Mouse (Mus musculus) myocyte (in vitro differentiated cells): Measurements from ENCODE around the gene Olfr64. TPM values are rescaled to one million over a fixed set of nuclear protein-coding genes. Genes with fewer than 3 reads are reported as not detected.

Source experiments
- H3K27me3 ChIP-seq: one replicate; pipeline ENCODE4 v1.6.1; 2011; ENCODE audit not compliant: control insufficient read depth, insufficient read depth, insufficient read length
- H3K36me3 ChIP-seq: one replicate; pipeline ENCODE4 v1.6.1; 2011; ENCODE audit not compliant: control insufficient read depth, insufficient read depth
- H3K4me2 ChIP-seq: one replicate; pipeline ENCODE4 v1.6.1; 2011; ENCODE audit warnings: low read depth, control low read depth
- H3K4me3 ChIP-seq: one replicate; pipeline ENCODE4 v1.5.1; 2011; ENCODE audit warnings: mild to moderate bottlenecking, control low read depth, moderate library complexity
- H3K79me2 ChIP-seq: one replicate; pipeline ENCODE4 v1.6.1; 2011; ENCODE audit not compliant: control insufficient read depth, insufficient read depth
- H3ac ChIP-seq: one replicate; pipeline ENCODE4 v1.6.1; 2011; ENCODE audit not compliant: control insufficient read depth, insufficient read length
- CEBPB ChIP-seq: IDR thresholded peaks from 2 replicates; pipeline ENCODE4 v1.6.1; 2011; ENCODE audit warnings: mild to moderate bottlenecking, moderate library complexity; ENCODE audit not compliant: poor library complexity, insufficient read depth, severe bottlenecking
- E2F4 ChIP-seq: IDR thresholded peaks from one replicate; pipeline ENCODE4 v1.6.1; 2011; ENCODE audit warnings: mild to moderate bottlenecking, control low read depth, moderate library complexity; ENCODE audit not compliant: insufficient read depth
- MAX ChIP-seq: IDR thresholded peaks from one replicate; pipeline ENCODE4 v1.6.1; 2011; ENCODE audit warnings: low read depth, mild to moderate bottlenecking, control low read depth
- MYOD1 ChIP-seq, 3 experiments: IDR thresholded peaks; one replicate each; pipeline ENCODE4 v1.6.1; 2011; ENCODE audit warnings: control low read depth in 2 of 3, low read depth in 2 of 3, mild to moderate bottlenecking in 2 of 3, moderate library complexity in 1 of 3; ENCODE audit not compliant: insufficient read length in 2 of 3, control insufficient read depth in 1 of 3
- MYOG ChIP-seq, 3 experiments: IDR thresholded peaks; one replicate each; pipeline ENCODE4 v1.6.1; 2011; ENCODE audit warnings: control low read depth in 2 of 3, low read depth in 2 of 3, mild to moderate bottlenecking in 2 of 3; ENCODE audit not compliant: insufficient read length in 2 of 3, control insufficient read depth in 1 of 3, insufficient read depth in 1 of 3
- POLR2A ChIP-seq: IDR thresholded peaks from one replicate; pipeline ENCODE4 v1.6.1; 2011; ENCODE audit warnings: low read depth, mild to moderate bottlenecking, control low read depth, moderate library complexity; ENCODE audit not compliant: insufficient read length
- POLR2AphosphoS2 ChIP-seq: IDR thresholded peaks from one replicate; pipeline ENCODE4 v1.6.1; 2011; ENCODE audit warnings: low read depth, control low read depth; ENCODE audit not compliant: insufficient read length
- REST ChIP-seq: IDR thresholded peaks from one replicate; pipeline ENCODE4 v1.6.1; 2011; ENCODE audit warnings: mild to moderate bottlenecking, control low read depth, moderate library complexity; ENCODE audit not compliant: insufficient read depth, insufficient read length
- SRF ChIP-seq: IDR thresholded peaks from one replicate; pipeline ENCODE4 v1.6.1; 2011; ENCODE audit warnings: low read depth; ENCODE audit not compliant: control insufficient read depth, insufficient read length
- TCF12 ChIP-seq: IDR thresholded peaks from one replicate; pipeline ENCODE4 v1.6.1; 2011; ENCODE audit warnings: mild to moderate bottlenecking, control low read depth; ENCODE audit not compliant: poor library complexity, insufficient read depth, severe bottlenecking
- TCF3 ChIP-seq: IDR thresholded peaks from one replicate; pipeline ENCODE4 v1.6.1; 2011; ENCODE audit warnings: low read depth, control low read depth; ENCODE audit not compliant: insufficient read length
- USF1 ChIP-seq: IDR thresholded peaks from one replicate; pipeline ENCODE4 v1.6.1; 2011; ENCODE audit warnings: low read depth, mild to moderate bottlenecking, control low read depth, moderate library complexity
- polyA plus RNA-seq: library from polyadenylated mRNA; unstranded; fragments of >200 nt; fragmentation: generic; extraction: Trizol; gene quantifications from one replicate; pipeline ENCODE4 v1.2.1, GENCODE M21; 2012; ENCODE audit warnings: missing spikeins

The Olfr64 gene
- polyA plus RNA-seq, 1 experiment = not detected

DNA sequence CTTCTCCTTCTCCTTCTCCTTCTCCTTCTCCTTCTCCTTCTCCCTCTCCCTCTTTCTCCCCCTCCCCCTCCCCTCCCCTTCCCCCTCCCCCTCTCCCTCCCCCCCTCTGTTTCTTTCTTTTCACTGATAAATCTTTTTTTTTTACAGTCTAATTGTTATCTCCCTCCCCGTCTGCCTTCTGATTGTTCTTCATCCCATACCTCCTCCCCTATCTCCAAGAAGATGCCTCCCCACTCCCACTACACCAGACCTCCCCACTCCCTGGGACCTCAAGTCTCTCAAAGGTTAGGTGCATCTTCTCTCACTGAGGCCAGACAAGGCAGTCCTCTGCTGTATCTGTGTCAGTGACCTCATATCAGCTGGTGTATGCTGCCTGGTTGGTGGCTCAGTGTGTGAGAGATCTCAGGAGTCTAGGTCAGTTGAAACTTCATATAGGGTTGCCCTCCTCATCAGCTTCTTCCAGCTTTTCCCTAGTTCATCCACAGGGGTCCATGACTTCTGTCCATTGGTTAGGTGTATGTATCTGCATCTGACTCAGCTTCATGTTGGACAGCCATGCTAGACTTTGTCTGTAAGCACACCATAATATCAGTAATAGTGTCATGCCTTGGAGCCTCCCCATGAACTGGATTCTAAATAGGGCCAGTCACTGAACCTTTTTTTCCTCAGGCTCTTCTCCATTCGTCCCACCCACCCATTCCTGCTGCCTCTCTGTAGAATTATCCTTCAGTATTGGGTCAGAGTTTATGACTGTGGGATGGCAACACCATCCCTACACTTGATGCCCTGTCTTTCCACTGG, 49.6 kb downstream of the Olfr64 start:
- no peak overlapping the region for H3K4me3 ChIP-seq
- H3K79me2 ChIP-seq = no peaks in the 10 kb centered on the region
- no peaks in the 10 kb centered on the region for H3K36me3 ChIP-seq
- H3K4me2 ChIP-seq = no peak overlapping the region
- H3K27me3 ChIP-seq = no peaks in the 10 kb centered on the region
- TF ChIP-seq POLR2AphosphoS2 = no peak
- no peak for TF ChIP-seq MYOD1 (IDR thresholded peaks at IDR 0.05; ENCODE audit: control insufficient read depth in 1 of 3, insufficient read length in 2 of 3, low read depth in 2 of 3)
- no peak for TF ChIP-seq POLR2A
- TF ChIP-seq MAX = no peak
- no peak for TF ChIP-seq TCF12
- no peak for TF ChIP-seq CEBPB
- TF ChIP-seq E2F4 = no peak
- TF ChIP-seq MYOG (IDR thresholded peaks at IDR 0.05; ENCODE audit: control insufficient read depth in 1 of 3, insufficient read depth in 1 of 3, insufficient read length in 2 of 3, low read depth in 2 of 3) = no peak
- TF ChIP-seq SRF = no peak
- no peak for TF ChIP-seq USF1
- no peak for TF ChIP-seq REST
- H3ac ChIP-seq = no peak overlapping the region

DNA sequence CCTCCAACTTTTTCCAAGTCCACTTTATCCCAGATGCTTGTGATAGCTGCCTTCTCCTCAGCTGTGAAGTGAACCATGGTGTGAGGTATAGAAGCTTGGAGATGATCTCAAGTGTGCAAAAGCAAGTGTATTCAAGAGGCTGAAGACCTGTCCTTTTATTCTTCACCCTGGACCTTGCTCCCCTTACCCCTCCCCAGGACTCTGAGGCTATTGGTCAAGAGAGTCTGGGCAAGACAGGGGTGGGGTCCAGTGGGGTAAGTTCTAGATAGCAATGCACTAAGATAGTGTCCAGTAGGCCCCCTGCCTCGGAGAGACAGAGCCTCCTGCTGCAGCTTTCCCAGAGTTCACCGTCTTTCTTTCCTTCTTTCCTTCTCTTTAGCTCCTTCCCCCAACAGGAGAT, 51.3 kb downstream of the Olfr64 start, which contains the start of gene Hbb-bh1:
Hbb-bh1 (minus strand) TSS at position 131 of the 400 bp plus-strand sequence.
- TF ChIP-seq MYOD1 (IDR thresholded peaks at IDR 0.05; ENCODE audit: control insufficient read depth in 1 of 3, insufficient read length in 2 of 3, low read depth in 2 of 3) (no peak), USF1 (no peak), CEBPB (no peak), TCF3 (no peak), TCF12 (no peak), POLR2AphosphoS2 (no peak), POLR2A (no peak), MYOG (IDR thresholded peaks at IDR 0.05; ENCODE audit: control insufficient read depth in 1 of 3, insufficient read depth in 1 of 3, insufficient read length in 2 of 3, low read depth in 2 of 3) (no peak), MAX (no peak), REST (no peak), SRF (no peak), E2F4 (no peak)
- Histone ChIP-seq H3K4me3 (no peak within 1 kb of the TSS), H3K36me3 (no peaks in the 10 kb centered on the region), H3K79me2 (no peaks in the 10 kb centered on the region), H3ac (no peak within 1 kb of the TSS), H3K27me3 (no peaks in the 10 kb centered on the region), H3K4me2 (no peak within 1 kb of the TSS)

DNA sequence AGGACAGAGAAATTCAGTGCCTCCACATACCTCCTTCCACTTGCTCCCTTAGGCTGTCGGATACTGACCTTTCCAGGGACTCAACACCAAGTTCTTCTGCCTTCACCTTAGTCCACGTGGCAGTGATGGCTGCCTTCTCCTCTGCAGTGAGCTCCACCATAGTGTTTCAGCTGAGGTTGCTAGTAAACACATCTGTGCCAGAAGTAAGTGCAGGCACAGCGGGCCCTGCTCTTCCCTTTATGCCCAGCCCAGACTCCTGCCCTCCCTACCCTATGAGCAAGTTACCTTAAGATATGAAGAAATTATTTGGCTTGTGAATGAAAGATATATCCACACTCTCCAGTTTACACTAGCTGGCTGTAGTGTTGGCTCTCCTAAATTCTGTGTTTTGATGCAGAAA, 54.0 kb downstream of the Olfr64 start, which contains the start of gene Hbb-bh2:
Hbb-bh2 (minus strand) TSS at position 253 of the 400 bp plus-strand sequence.
- H3K27me3 ChIP-seq = no peaks in the 10 kb centered on the region
- H3K79me2 ChIP-seq = no peaks in the 10 kb centered on the region
- TF ChIP-seq MYOD1 (IDR thresholded peaks at IDR 0.05; ENCODE audit: control insufficient read depth in 1 of 3, insufficient read length in 2 of 3, low read depth in 2 of 3) = no peak
- no peak for TF ChIP-seq CEBPB
- no peak for TF ChIP-seq TCF3
- no peak for TF ChIP-seq REST
- TF ChIP-seq MAX = no peak
- TF ChIP-seq MYOG (IDR thresholded peaks at IDR 0.05; ENCODE audit: control insufficient read depth in 1 of 3, insufficient read depth in 1 of 3, insufficient read length in 2 of 3, low read depth in 2 of 3) = no peak
- TF ChIP-seq TCF12 = no peak
- TF ChIP-seq SRF = no peak
- TF ChIP-seq POLR2A = no peak
- TF ChIP-seq USF1 = no peak
- TF ChIP-seq POLR2AphosphoS2 = no peak
- no peak for TF ChIP-seq E2F4
- no peak within 1 kb of the TSS for H3K4me2 ChIP-seq
- H3ac ChIP-seq = no peak within 1 kb of the TSS
- H3K4me3 ChIP-seq = no peak within 1 kb of the TSS
- H3K36me3 ChIP-seq = no peaks in the 10 kb centered on the region

Other genes starting within 250 kb of the Olfr64 start
- gene Olfr623, start 230.8 kb downstream of the Olfr64 start, polyA plus RNA-seq = not detected
- not detected for gene Olfr624, start 223.3 kb downstream of the Olfr64 start, polyA plus RNA-seq
- not detected for gene Olfr625-ps1, start 211.8 kb downstream of the Olfr64 start, polyA plus RNA-seq
- gene Olfr243, start 179.8 kb downstream of the Olfr64 start, polyA plus RNA-seq = not detected
- not detected for gene Olfr628, start 164.1 kb downstream of the Olfr64 start, polyA plus RNA-seq
- gene Olfr629, start 149.5 kb downstream of the Olfr64 start, polyA plus RNA-seq = not detected
- gene Olfr630, start 137.2 kb downstream of the Olfr64 start, polyA plus RNA-seq = not detected
- not detected for gene Olfr69, start 122.9 kb downstream of the Olfr64 start, polyA plus RNA-seq
- not detected for gene Olfr68, start 114.8 kb downstream of the Olfr64 start, polyA plus RNA-seq
- not detected for gene Olfr67, start 102.7 kb downstream of the Olfr64 start, polyA plus RNA-seq
- gene Hbb-bt, start 80.5 kb downstream of the Olfr64 start, polyA plus RNA-seq = not detected
- not detected for gene Hbb-bs, start 66.4 kb downstream of the Olfr64 start, polyA plus RNA-seq
- not detected for gene Hbb-bh2, start 54.0 kb downstream of the Olfr64 start, polyA plus RNA-seq
- not detected for gene Hbb-bh1, start 51.3 kb downstream of the Olfr64 start, polyA plus RNA-seq
- gene Hbb-y, start 41.3 kb downstream of the Olfr64 start, polyA plus RNA-seq = not detected
- not detected for gene Olfr66, start 8.2 kb downstream of the Olfr64 start, polyA plus RNA-seq
- gene Olfr65, start 9.0 kb upstream of the Olfr64 start, polyA plus RNA-seq = not detected
- not detected for gene Olfr631, start 34.3 kb upstream of the Olfr64 start, polyA plus RNA-seq
- not detected for gene Olfr632, start 39.9 kb upstream of the Olfr64 start, polyA plus RNA-seq
- gene Olfr633, start 50.0 kb upstream of the Olfr64 start, polyA plus RNA-seq = not detected
- gene Olfr635, start 76.7 kb upstream of the Olfr64 start, polyA plus RNA-seq = not detected
- gene Olfr638, start 104.3 kb upstream of the Olfr64 start, polyA plus RNA-seq = not detected
- gene Olfr639, start 122.8 kb upstream of the Olfr64 start, polyA plus RNA-seq = not detected
- gene Olfr640, start 131.1 kb upstream of the Olfr64 start, polyA plus RNA-seq = not detected
- not detected for gene Olfr641, start 141.0 kb upstream of the Olfr64 start, polyA plus RNA-seq
- gene Olfr642, start 158.2 kb upstream of the Olfr64 start, polyA plus RNA-seq = not detected
- gene 4930516K23Rik, start 167.0 kb upstream of the Olfr64 start, polyA plus RNA-seq = not detected
- not detected for gene Olfr644, start 177.4 kb upstream of the Olfr64 start, polyA plus RNA-seq
- not detected for gene Olfr645, start 191.0 kb upstream of the Olfr64 start, polyA plus RNA-seq
- gene Olfr646, start 210.4 kb upstream of the Olfr64 start, polyA plus RNA-seq = not detected
- not detected for gene Ubqln5, start 235.3 kb upstream of the Olfr64 start, polyA plus RNA-seq
- gene Olfr643, start 242.9 kb upstream of the Olfr64 start, polyA plus RNA-seq = not detected
- gene Ubqln3, start 248.8 kb upstream of the Olfr64 start, polyA plus RNA-seq = not detected